Mouse (Mus musculus): ENCODE data around the gene Klf3. TPM values are rescaled to one million over a fixed set of nuclear protein-coding genes. Genes with fewer than 3 reads are reported as not detected.

The Klf3 gene
- total RNA-seq, 2 experiments from 2014 or later: 48.2 to 57.3 TPM

GRCm38 (mm10) chr5:64829606-64830005, 26.4 kb downstream of the Klf3 start:
- no peak for DNase-seq (ENCODE audit: low spot score in 2 of 2)

GRCm38 (mm10) chr5:64830773-64831172, 27.6 kb downstream of the Klf3 start:
- DNase-seq (ENCODE audit: low spot score in 2 of 2): no peak

- DNase-seq (ENCODE audit: low spot score in 2 of 2): no peak
These were observed 30.2 kb downstream of the Klf3 start for GRCm38 (mm10) chr5:64833410-64833809.

- no peak for DNase-seq (ENCODE audit: low spot score in 2 of 2)
These were observed 31.0 kb downstream of the Klf3 start for GRCm38 (mm10) chr5:64834213-64834612.

GRCm38 (mm10) chr5:64835295-64835694, 32.1 kb downstream of the Klf3 start:
- no peak for DNase-seq (ENCODE audit: low spot score in 2 of 2)

- no peak for DNase-seq (ENCODE audit: low spot score in 2 of 2)
These were observed 35.9 kb downstream of the Klf3 start for GRCm38 (mm10) chr5:64839016-64839599.

GRCm38 (mm10) chr5:64840087-64840486, 36.9 kb downstream of the Klf3 start:
- DNase-seq (ENCODE audit: low spot score in 2 of 2): no peak

- DNase-seq (ENCODE audit: low spot score in 2 of 2): no peak
These were observed 41.4 kb downstream of the Klf3 start for GRCm38 (mm10) chr5:64844622-64845021.

- DNase-seq (ENCODE audit: low spot score in 2 of 2): no peak
These were observed 44.1 kb downstream of the Klf3 start for GRCm38 (mm10) chr5:64847305-64847704.

GRCm38 (mm10) chr5:64849892-64850291, 46.7 kb downstream of the Klf3 start:
- no peak for DNase-seq (ENCODE audit: low spot score in 2 of 2)

- DNase-seq (ENCODE audit: low spot score in 2 of 2): no peak
These were observed 49.6 kb downstream of the Klf3 start for GRCm38 (mm10) chr5:64852656-64853398.

- DNase-seq (ENCODE audit: low spot score in 2 of 2): no peak
These were observed 50.2 kb downstream of the Klf3 start for GRCm38 (mm10) chr5:64853421-64853820.

- no peak for DNase-seq (ENCODE audit: low spot score in 2 of 2)
These were observed 52.0 kb downstream of the Klf3 start for GRCm38 (mm10) chr5:64855199-64855598.

- DNase-seq (ENCODE audit: low spot score in 2 of 2): no peak
These were observed 57.8 kb downstream of the Klf3 start for GRCm38 (mm10) chr5:64860900-64861470.

- no peak for DNase-seq (ENCODE audit: low spot score in 2 of 2)
These were observed 58.4 kb downstream of the Klf3 start for GRCm38 (mm10) chr5:64861471-64862199.

GRCm38 (mm10) chr5:64862269-64862668, 59.1 kb downstream of the Klf3 start:
- DNase-seq (ENCODE audit: low spot score in 2 of 2): no peak

- no peak for DNase-seq (ENCODE audit: low spot score in 2 of 2)
These were observed 61.5 kb downstream of the Klf3 start for GRCm38 (mm10) chr5:64864699-64865108.

GRCm38 (mm10) chr5:64865219-64865964, 62.2 kb downstream of the Klf3 start:
- no peak for DNase-seq (ENCODE audit: low spot score in 2 of 2)

GRCm38 (mm10) chr5:64866331-64867050, 63.3 kb downstream of the Klf3 start:
- peak; percentile 72 to 75 for DNase-seq (ENCODE audit: low spot score in 2 of 2)

- no peak for DNase-seq (ENCODE audit: low spot score in 2 of 2)
These were observed 63.9 kb downstream of the Klf3 start for GRCm38 (mm10) chr5:64867124-64867523.
